Mouse (Mus musculus) myocyte (in vitro differentiated cells): ENCODE measurements at regions not wholly inside any gene's neighbourhood (a gene's known extent, or its start where the extent isn't known, plus 50 kb on each side); places are given as distances from the start of the nearest gene placed in this dataset.

Experiments used
- CEBPB ChIP-seq: IDR thresholded peaks from 2 replicates; pipeline ENCODE4 v1.6.1; 2011; ENCODE audit warnings: mild to moderate bottlenecking, moderate library complexity; ENCODE audit not compliant: poor library complexity, insufficient read depth, severe bottlenecking
- E2F4 ChIP-seq: IDR thresholded peaks from one replicate; pipeline ENCODE4 v1.6.1; 2011; ENCODE audit warnings: mild to moderate bottlenecking, control low read depth, moderate library complexity; ENCODE audit not compliant: insufficient read depth
- MAX ChIP-seq: IDR thresholded peaks from one replicate; pipeline ENCODE4 v1.6.1; 2011; ENCODE audit warnings: low read depth, mild to moderate bottlenecking, control low read depth
- MYOD1 ChIP-seq, 3 experiments: IDR thresholded peaks; one replicate each; pipeline ENCODE4 v1.6.1; 2011; ENCODE audit warnings: control low read depth in 2 of 3, low read depth in 2 of 3, mild to moderate bottlenecking in 2 of 3, moderate library complexity in 1 of 3; ENCODE audit not compliant: insufficient read length in 2 of 3, control insufficient read depth in 1 of 3
- POLR2A ChIP-seq: IDR thresholded peaks from one replicate; pipeline ENCODE4 v1.6.1; 2011; ENCODE audit warnings: low read depth, mild to moderate bottlenecking, control low read depth, moderate library complexity; ENCODE audit not compliant: insufficient read length
- POLR2AphosphoS2 ChIP-seq: IDR thresholded peaks from one replicate; pipeline ENCODE4 v1.6.1; 2011; ENCODE audit warnings: low read depth, control low read depth; ENCODE audit not compliant: insufficient read length
- SRF ChIP-seq: IDR thresholded peaks from one replicate; pipeline ENCODE4 v1.6.1; 2011; ENCODE audit warnings: low read depth; ENCODE audit not compliant: control insufficient read depth, insufficient read length
- TCF3 ChIP-seq: IDR thresholded peaks from one replicate; pipeline ENCODE4 v1.6.1; 2011; ENCODE audit warnings: low read depth, control low read depth; ENCODE audit not compliant: insufficient read length
- USF1 ChIP-seq: IDR thresholded peaks from one replicate; pipeline ENCODE4 v1.6.1; 2011; ENCODE audit warnings: low read depth, mild to moderate bottlenecking, control low read depth, moderate library complexity

GRCm38 (mm10) chr8:125311228-125312053, 257.4 kb downstream of the Disc1 start:
- TF ChIP-seq CEBPB, result no peak
- no peak for TF ChIP-seq USF1
- no peak for TF ChIP-seq POLR2A
- TF ChIP-seq MAX, result no peak
- TF ChIP-seq TCF3, result no peak
- no peak for TF ChIP-seq POLR2AphosphoS2
- TF ChIP-seq E2F4, result no peak
- TF ChIP-seq MYOD1 (IDR thresholded peaks at IDR 0.05; ENCODE audit: control insufficient read depth in 1 of 3, insufficient read length in 2 of 3, low read depth in 2 of 3), result no peak
- no peak for TF ChIP-seq SRF
